Mouse (Mus musculus) inflammation-experienced regulatory T-cells, adult 6 months (primary cell): ENCODE results near the gene Slc7a15. TPM values are rescaled to one million over a fixed set of nuclear protein-coding genes. Genes with fewer than 3 reads are reported as not detected.

Experiments
- ATAC-seq: one replicate; pipeline ENCODE4 v1.8.0; 2017
- polyA plus RNA-seq, 3 experiments: library from polyadenylated mRNA; unstranded; fragments of 100-300 nt; shearing (Covaris generic); gene quantifications; one replicate each; pipeline ENCODE4 v1.2.1; 2017

Gene Slc7a15
- polyA plus RNA-seq, 3 experiments from 2014 or later = not detected

DNA sequence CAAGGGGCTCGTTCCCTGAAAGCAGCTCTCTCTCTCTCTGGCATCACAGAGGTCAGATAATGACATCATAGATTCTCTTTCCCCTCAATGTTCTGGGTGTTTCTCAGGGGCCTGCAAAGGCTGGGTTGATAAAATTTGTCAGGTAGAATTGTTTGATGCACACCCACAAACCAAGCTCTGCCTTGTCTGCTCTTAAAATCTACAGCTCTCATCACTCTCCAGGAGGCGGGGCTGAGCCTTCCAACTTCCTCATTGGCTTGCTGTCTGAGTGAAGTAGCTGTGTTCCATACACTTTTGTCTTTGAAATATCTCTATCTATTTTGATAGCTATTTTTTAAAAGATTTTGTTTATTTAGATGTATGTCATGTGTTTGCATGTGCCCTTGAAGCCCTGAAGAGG, 116.7 kb downstream of the Slc7a15 start:
- no peak for ATAC-seq

Other genes with a start within 250 kb of the Slc7a15 start
- 1 to 10 TPM in 2 of 3 experiments, under 1 TPM in 1; 0.15 to 2.8 (median 1.7) TPM for gene Rhob, start 99.1 kb downstream of the Slc7a15 start, polyA plus RNA-seq
- gene Pum2, start 75.1 kb upstream of the Slc7a15 start, polyA plus RNA-seq = 10 to 100 TPM; 60.6 to 67.0 (median 65.5) TPM
- under 1 TPM in 2 of 3 experiments, not detected in 1; 0.30 to 0.74 TPM for gene Sdc1, start 172.3 kb upstream of the Slc7a15 start, polyA plus RNA-seq